ENCODE assay signal across 22 mouse cellular contexts in genomic region chr3:107103462-107103861, GRCm38 (mm10). TPM values are rescaled to one million over a fixed set of nuclear protein-coding genes. Genes with fewer than 3 reads are reported as not detected.
DNase-seq lines count a peak whose midpoint lies in the region; ATAC-seq and TF ChIP-seq lines count a peak whose summit lies in the region.
"Had no signal": no experiment of that assay in that cellular context is flagged by ENCODE, and none has a peak within 500 bp of the region (broad histone marks: within the 10 kb centered on the region; RNA-seq: fewer than 3 reads in every experiment).

No protein-coding gene starts in this region.

- H3K27ac ChIP-seq in gastrocnemius, adult 2 months = no peak overlapping the region
- H3K27ac ChIP-seq in lung, postnatal 0 days (ENCODE audit: low read length) = no peak overlapping the region
- no peak overlapping the region for H3K27ac ChIP-seq in hindbrain, embryonic 15.5 days (replicated peaks)
- no peak overlapping the region for H3K27ac ChIP-seq in neural tube, embryonic 14.5 days (ENCODE audit: low read depth, low read length)
- H3K27ac ChIP-seq: embryonic facial prominence, embryonic 13.5 days; heart, adult 2 months; heart, embryonic 15.5 days; limb, embryonic 15.5 days; stomach, postnatal 0 days had no signal

- H3K36me3 ChIP-seq in lung, postnatal 0 days (ENCODE audit: insufficient read depth, low read length) = no peaks in the 10 kb centered on the region
- H3K36me3 ChIP-seq in hindbrain, embryonic 15.5 days = no peaks in the 10 kb centered on the region
- no peaks in the 10 kb centered on the region for H3K36me3 ChIP-seq in neural tube, embryonic 14.5 days (ENCODE audit: control insufficient read depth, insufficient read depth, low read length)
- H3K36me3 ChIP-seq: embryonic facial prominence, embryonic 13.5 days; heart, embryonic 15.5 days; limb, embryonic 15.5 days had no signal

- peaks cover 11% of the 10 kb centered on the region for H3K27me3 ChIP-seq in lung, postnatal 0 days (replicated peaks; ENCODE audit: insufficient read depth, low read length)
- H3K27me3 ChIP-seq in hindbrain, embryonic 15.5 days = peaks cover 7% of the 10 kb centered on the region
- H3K27me3 ChIP-seq in neural tube, embryonic 14.5 days (ENCODE audit: control insufficient read depth, insufficient read depth, low read length) = no peaks in the 10 kb centered on the region

- no peak for TF ChIP-seq CTCF in gastrocnemius, adult 2 months (IDR thresholded peaks at IDR 0.05)
- TF ChIP-seq CTCF in lung, postnatal 0 days (IDR thresholded peaks at IDR 0.05) = no peak

- no peak overlapping the region for H3K9ac ChIP-seq in lung, postnatal 0 days (replicated peaks; ENCODE audit: low read depth)
- no peak overlapping the region for H3K9ac ChIP-seq in hindbrain, embryonic 15.5 days
- H3K9ac ChIP-seq in neural tube, embryonic 14.5 days (replicated peaks; ENCODE audit: low read depth, low read length) = no peak overlapping the region
- H3K9ac ChIP-seq: heart, embryonic 15.5 days; limb, embryonic 15.5 days had no signal

- WGBS in lung, postnatal 0 days = 70% methylated on average over 3 of the region's 3 CpGs
- WGBS in hindbrain, embryonic 15.5 days = 89% methylated on average over 3 of the region's 3 CpGs
- 82% methylated on average over 3 of the region's 3 CpGs for WGBS in neural tube, embryonic 14.5 days

- no peak for TF ChIP-seq EP300 in lung, postnatal 0 days (IDR thresholded peaks at IDR 0.05)

- DNase-seq in gastrocnemius, adult 2 months = no peak
- DNase-seq in gastrocnemius, adult 18-20 months (ENCODE audit: low spot score) = no peak
- no peak for DNase-seq in lung, postnatal 0 days (ENCODE audit: low spot score)
- DNase-seq in lung, adult 18-20 months = no peak
- no peak for DNase-seq in thymus, postnatal 10 days (ENCODE audit: low spot score in 2 of 2)
- DNase-seq in spleen, adult 18-20 months = no peak
- DNase-seq: adrenal gland, postnatal 14 days; gastrocnemius, postnatal 14 days; heart, adult 2 months; kidney, adult 18-20 months; kidney, postnatal 25 days; right cerebral cortex, postnatal 14 days; thymus, postnatal 14 days had no signal

- ATAC-seq in lung, postnatal 0 days = no peak
- no peak for ATAC-seq in hindbrain, embryonic 15.5 days (ENCODE audit: low FRiP score, low read depth)
- no peak for ATAC-seq in neural tube, embryonic 14.5 days (ENCODE audit: low read depth)
- ATAC-seq: activated CD4-positive, CD25-positive, alpha-beta regulatory T cell, adult 4 months; Patski had no signal

- intact Hi-C loops in gastrocnemius, adult 2 months (cut with DNase I) = no loop called here

- peak overlapping the region; percentile 70 for H3K4me2 ChIP-seq in lung, postnatal 0 days (replicated peaks; ENCODE audit: low read depth, low read length)
- H3K4me2 ChIP-seq in hindbrain, embryonic 15.5 days = peak overlapping the region; percentile 90
- peak overlapping the region; percentile 70; the same call in 1 of the 2 replicates for H3K4me2 ChIP-seq in neural tube, embryonic 14.5 days (ENCODE audit: low read depth, low read length)

- H3K4me3 ChIP-seq in gastrocnemius, adult 2 months = peak overlapping the region; percentile 76
- peak overlapping the region; percentile 45 for H3K4me3 ChIP-seq in lung, postnatal 0 days (ENCODE audit: low read depth, low read length)
- H3K4me3 ChIP-seq in hindbrain, embryonic 15.5 days = peak overlapping the region; percentile 75; the same call in 1 of the 2 replicates
- H3K4me3 ChIP-seq in neural tube, embryonic 14.5 days (ENCODE audit: low read depth, low read length) = 0 out of 2 replicates have a peak overlapping the region, but pooled peaks have one; percentile 57
- H3K4me3 ChIP-seq: heart, adult 2 months; limb, embryonic 15.5 days had no signal

- no peaks in the 10 kb centered on the region for H3K4me1 ChIP-seq in lung, postnatal 0 days (ENCODE audit: insufficient read depth, low read depth, low read length)
- H3K4me1 ChIP-seq in hindbrain, embryonic 15.5 days (replicated peaks) = peaks cover 38% of the 10 kb centered on the region
- H3K4me1 ChIP-seq in neural tube, embryonic 14.5 days (ENCODE audit: control insufficient read depth, insufficient read depth, low read length) = peaks cover 17% of the 10 kb centered on the region

- H3K9me3 ChIP-seq in lung, postnatal 0 days (ENCODE audit: low read length) = no peaks in the 10 kb centered on the region
- H3K9me3 ChIP-seq in hindbrain, embryonic 15.5 days = no peaks in the 10 kb centered on the region
- no peaks in the 10 kb centered on the region for H3K9me3 ChIP-seq in neural tube, embryonic 14.5 days (ENCODE audit: control insufficient read depth, low read length)
- H3K9me3 ChIP-seq: embryonic facial prominence, embryonic 13.5 days; heart, embryonic 15.5 days; limb, embryonic 15.5 days had no signal

RNA-seq across cellular contexts. Expression of gene Kcna2, which starts 2.5 kb away (rescaled TPM):
- total RNA-seq in gastrocnemius, adult 2 months (2021) = 1 to 10 TPM in 1 of 2 experiments, under 1 TPM in 1; 0.73 to 1.2 TPM
- 1 to 10 TPM; 1.6 to 1.7 TPM for total RNA-seq in gastrocnemius, adult 18-20 months (2021)
- 0.87 and 0.93 TPM in 2 replicates for polyA plus RNA-seq in lung, postnatal 0 days (2015; fragmentation: Nextera tagmentation; extraction: Ambion mirVana)
- 1.7 and 2.1 TPM in 2 replicates for polyA plus RNA-seq in hindbrain, embryonic 15.5 days (2015; fragmentation: Nextera tagmentation; extraction: Ambion mirVana)
- 2.0 and 3.2 TPM in 2 replicates for polyA plus RNA-seq in neural tube, embryonic 14.5 days (2014; fragmentation: Nextera tagmentation; extraction: Ambion mirVana)
- total RNA-seq: common myeloid progenitor, adult 5-6 weeks had no signal
